Mouse (Mus musculus): ENCODE results near the gene Ovol1.

Gene Ovol1

DNA sequence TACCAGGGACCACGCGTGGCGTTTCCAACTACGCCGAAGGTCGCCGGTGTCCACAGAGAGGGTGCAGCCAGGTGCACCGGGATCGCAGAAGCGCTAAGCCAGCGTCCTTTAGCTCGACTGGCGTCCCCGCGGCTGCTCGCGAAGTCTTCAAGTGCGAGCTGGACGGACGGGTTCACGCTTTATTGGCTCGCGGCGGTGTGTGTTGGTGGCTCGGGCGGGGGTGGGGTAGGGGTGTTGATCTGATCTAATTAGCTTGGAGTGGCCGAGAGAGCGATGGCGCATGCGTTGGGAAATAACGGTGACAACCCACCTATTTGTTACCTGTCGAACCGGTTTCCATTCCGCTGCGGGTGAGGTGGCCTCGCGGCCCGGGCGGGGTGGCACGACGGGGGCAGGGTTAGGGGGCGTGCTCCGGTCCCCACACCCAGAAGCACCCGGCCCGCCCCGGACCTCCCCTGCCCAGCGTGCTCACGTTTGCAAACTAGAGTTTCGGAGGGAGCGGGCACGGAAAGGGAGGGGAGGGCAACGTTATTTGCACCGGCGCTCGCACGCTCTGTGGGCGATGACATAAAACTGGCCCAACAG is at the start of gene Ovol1:
TSS of gene Ovol1 (minus strand) at position 190 of the 585 bp plus-strand sequence.
- no peak for DNase-seq (ENCODE audit: low spot score)

DNA sequence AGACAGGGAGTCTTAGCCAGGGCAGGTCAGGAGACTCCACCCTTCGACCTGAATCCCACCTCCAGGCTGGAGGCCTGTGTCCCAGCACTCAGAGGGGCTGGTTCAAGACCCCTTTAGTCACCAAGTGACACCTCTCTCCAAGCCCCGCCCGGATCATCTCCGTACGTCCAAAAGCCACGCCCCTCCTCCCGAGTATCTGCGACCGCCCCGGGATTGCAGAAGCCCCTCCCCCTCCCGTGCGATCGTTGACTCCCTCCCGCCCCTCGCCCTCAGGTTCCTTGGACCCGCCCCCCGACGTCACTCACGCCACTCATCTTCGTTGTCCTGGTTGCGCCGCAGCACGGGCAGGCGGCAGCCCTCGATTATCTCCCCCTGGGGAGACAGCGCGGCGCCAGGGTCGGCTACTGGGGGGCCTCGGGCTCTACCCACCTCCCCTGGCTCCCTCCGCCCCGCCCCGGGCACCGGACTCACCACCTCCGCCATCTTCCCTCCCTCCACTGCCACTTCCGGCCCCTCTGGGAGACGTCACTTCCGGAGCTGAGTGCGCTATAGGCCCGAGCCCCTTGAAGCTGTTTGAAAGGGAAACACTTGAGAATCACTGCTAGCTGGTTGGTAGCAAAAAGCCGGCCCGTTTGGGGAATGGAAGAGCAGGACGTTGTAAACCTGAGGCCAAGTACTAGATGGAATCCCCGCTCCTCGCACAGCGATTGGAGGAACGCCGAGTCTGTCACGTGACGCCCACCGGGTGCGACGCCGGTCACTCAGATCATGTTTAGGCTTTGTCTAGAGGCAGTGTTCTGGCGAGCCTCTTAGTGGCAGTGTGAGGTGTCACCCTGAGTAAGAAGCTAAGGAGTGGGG is 49.3 kb upstream of the Ovol1 start, which contains the start of gene Kat5:
TSS of gene Kat5 (minus strand) at position 691 of the 858 bp plus-strand sequence.
- DNase-seq (ENCODE audit: low spot score): peak; percentile 90

- no peak for DNase-seq (ENCODE audit: low spot score)
These were observed 48.7 kb upstream of the Ovol1 start for GRCm38 (mm10) chr19:5609171-5609546.

DNA sequence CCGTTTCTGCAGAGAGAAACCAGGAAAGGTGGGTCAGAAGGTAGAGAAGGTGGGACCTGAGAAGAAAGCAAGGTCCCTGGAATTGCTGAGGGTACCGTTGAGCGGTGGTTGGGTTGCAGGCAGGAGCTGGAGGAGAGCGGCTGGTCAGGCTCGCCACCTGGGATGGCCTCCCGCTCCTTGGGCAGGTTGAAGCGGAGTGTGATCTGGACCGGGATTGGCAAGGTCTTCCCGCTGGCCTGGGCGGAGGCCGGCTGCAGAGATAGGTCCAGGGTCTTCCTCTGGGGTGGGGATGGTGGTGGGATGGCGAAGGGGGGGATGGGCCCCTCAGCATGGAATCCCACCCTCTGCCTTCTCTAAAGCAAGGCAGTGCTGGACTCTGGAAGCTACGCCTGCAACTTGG is 48.3 kb upstream of the Ovol1 start:
- DNase-seq (ENCODE audit: low spot score): no peak

DNA sequence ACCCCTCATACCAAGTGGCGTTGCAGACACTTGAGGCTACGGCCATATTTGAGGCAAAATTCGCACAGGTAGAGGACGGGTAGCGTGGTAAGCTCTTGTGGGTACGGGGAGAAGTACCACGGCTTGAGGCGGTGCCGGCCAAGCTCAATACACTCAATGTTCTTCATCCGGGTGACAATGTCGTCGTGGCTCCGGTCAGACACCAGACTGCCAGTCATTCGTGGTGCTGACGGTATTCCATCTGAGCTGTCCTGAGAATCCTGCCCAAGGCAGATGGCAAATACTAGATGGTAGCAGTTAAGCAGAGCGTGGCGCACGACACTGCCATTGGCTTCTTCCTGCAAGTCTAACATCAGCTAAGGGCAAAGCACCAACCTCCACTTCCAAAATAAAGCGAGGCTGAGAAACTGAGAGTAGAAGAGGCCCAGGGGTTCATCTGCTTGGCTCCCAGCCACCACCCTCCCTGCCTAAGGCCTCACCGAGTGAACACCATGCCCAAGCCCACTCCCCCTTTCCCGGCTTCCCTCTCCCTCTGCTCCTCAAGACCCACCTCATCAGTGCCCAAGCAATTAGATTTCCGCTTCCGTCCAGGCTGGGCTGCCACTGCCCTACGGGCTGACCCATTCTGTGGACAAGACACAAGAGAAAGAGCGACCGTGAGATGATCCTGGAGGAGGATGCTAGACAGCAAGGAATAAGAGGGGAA is 47.4 kb upstream of the Ovol1 start:
- DNase-seq (ENCODE audit: low spot score): no peak

DNA sequence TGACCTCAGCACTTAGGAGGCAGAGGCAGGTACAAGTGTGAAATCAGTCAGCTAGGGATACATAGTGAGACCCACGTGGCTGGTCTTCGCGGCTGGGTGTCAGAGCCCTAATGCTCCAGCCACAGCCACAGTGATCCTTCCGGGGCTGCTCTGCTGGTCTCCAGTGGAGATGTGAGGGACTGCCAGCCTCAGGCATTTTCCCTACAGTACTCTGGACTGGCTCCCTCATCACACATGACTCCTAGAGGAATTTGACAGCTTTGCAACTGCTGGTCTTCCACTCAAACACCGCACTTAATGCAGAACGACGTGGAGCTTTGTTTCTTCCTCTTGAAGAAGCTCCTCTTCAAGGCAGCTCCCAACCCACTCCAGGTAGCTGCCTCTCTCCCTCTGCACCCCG is 45.8 kb upstream of the Ovol1 start:
- no peak for DNase-seq (ENCODE audit: low spot score)

DNA sequence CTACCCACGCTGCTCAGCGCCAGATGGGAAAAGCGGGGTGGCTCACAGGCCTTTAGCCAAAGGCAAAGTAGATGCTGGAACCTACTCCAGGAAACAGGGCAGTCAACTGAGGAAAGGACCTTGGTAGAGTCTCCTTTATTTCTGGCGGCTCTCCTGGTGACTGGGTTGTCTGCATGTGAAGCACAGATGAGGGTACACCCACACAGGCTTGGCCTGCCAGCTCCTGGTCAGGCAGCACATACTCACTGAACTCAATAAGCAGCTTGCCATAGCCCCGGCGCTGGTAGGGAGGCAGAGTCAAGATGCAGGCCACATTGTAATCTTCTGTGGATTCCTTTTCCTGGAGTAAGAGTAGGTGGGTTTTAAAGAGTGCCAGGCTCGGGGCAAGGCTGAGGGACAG is 44.7 kb upstream of the Ovol1 start:
- DNase-seq (ENCODE audit: low spot score): no peak

DNA sequence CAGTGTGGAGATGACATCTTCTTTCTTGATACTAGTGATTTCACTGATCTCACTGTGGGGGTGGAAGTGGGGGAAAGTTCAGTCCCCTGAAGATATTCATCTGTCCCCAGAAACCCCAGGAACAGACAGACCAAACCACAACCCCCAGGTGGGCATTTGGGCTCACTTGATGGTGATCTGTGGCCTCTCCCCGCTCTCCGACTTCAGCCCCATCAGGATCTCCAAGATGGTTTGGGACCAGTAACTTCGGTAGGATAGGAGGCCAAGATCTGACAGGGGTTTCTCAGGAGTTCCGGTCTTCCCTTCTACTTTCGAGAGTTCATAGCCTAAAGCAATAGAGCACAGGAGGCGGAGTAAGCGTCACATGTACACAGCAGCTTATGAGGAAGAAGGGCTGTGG is 43.2 kb upstream of the Ovol1 start:
- no peak for DNase-seq (ENCODE audit: low spot score)

DNA sequence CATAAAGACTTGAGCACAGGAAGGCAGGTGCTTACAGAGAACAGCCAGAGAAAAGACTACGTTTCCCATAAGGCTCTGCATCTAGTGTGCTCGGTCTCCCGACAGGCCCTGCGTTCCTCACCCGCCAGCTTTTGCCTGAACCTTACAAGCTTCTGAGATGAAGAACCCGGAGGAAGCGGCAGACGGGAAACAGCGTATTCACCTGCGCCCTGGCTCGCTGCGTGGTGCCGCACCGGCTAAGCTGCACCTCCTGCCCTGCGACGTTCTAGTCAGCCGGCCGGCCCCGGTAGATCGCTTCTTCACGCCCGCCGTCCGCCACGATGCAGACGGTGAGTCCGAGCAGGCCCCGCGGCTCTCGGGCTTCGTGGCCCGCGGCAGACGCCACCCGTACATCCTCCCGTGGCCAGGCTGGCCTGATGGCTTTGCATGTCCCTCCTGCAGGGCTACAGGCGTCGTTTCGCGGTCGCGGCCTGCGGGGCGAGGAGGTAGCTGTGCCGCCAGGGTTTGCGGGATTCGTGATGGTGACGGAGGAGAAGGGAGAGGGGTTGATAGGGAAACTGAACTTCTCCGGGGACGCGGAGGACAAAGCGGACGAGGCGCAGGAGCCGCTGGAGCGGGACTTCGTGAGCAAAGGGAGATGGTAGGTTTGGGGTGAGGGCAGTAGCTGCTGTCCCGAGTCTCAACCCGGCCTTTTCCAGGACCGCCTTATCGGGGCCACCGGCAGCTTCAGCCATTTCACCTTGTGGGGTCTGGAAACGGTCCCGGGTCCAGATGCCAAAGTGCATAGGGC is 41.5 kb upstream of the Ovol1 start, which contains the start of gene Rnaseh2c:
TSS of gene Rnaseh2c (plus strand) at position 122 of the 790 bp plus-strand sequence.
- peak; percentile 58 for DNase-seq (ENCODE audit: low spot score)

GRCm38 (mm10) chr19:5599224-5599623 is 38.8 kb upstream of the Ovol1 start:
- no peak for DNase-seq (ENCODE audit: low spot score)

DNA sequence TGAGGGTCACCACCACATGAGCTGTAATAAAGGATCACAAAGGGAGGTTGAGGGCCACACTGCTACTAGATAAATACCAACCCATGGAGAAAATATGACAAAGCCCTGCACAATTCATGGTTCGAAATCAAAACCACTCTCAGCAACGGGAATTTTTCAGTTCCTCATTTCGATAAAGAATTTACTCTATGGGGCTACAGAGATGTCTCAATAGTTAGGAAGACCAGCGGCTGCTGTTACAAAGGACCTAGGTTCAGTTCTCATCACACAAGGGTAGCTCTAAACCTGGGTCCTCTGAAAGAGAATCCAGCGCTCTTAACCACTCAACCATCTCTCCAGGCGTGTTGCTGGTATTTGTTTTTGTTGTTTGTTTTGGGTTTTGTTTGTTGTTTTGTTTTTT is 31.4 kb upstream of the Ovol1 start:
- DNase-seq (ENCODE audit: low spot score): no peak

GRCm38 (mm10) chr19:5589159-5589558 is 28.7 kb upstream of the Ovol1 start:
- DNase-seq (ENCODE audit: low spot score): no peak

DNA sequence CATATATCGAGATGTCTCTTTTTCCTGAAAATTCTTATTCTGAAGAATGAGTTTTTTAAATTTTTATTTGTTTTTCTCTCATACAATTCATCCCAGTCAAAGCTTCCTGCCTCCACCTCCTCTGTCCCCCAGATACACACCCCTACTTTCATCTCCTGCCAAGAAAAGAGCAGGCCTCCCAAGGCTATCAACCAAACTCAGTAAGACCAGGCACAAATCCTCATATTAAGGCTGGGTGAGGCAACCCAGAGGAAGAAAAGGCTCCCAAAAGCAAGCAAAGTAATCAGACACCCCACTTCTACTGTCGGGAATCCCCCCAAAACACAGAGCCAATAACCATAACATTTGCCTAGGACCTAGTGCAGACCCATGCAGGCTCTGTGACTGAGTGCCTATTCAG is 21.5 kb upstream of the Ovol1 start:
- no peak for DNase-seq (ENCODE audit: low spot score)

DNA sequence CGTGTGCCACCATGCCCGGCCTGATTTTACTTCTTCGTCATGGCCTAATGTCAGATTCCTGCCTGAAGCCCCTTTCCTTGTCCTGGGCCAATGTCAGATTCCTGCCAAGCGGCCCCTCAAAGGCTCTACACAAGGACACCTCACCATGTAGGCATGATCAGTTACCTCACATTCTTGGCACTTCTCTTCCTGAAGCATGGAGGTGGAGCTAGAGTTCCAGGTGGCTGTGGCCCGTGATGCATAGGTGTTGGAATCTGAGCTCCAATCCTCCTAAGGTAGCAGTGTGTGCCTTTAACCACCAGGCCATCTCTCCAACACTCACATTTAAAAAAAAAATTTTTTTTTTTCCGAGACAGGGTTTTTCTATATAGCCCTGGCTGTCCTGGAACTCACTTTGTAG is 20.3 kb upstream of the Ovol1 start:
- no peak for DNase-seq (ENCODE audit: low spot score)

GRCm38 (mm10) chr19:5579971-5580370 is 19.5 kb upstream of the Ovol1 start:
- no peak for DNase-seq (ENCODE audit: low spot score)

DNA sequence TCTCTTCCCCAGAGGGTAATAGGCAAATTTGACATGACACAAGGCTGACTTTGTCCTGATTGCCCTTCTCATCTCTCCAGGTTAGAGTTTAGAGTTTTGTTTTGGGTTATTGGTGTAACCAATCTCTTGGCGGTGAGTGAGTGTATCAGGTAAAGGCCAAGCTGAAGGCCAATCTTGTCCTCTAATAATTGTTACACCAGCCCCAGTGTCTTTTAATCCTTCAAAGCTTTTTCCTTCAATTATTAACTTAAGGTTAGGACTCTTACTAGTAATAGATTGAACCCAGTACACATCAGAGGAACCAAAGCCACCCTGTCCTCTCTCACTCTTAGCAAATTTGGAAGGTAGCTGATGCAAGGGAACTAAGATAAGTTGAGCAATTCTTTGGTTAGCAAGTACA is 14.9 kb upstream of the Ovol1 start:
- no peak for DNase-seq (ENCODE audit: low spot score)

GRCm38 (mm10) chr19:5572331-5573125 is 12.1 kb upstream of the Ovol1 start:
- DNase-seq (ENCODE audit: low spot score): peak; percentile 70

DNA sequence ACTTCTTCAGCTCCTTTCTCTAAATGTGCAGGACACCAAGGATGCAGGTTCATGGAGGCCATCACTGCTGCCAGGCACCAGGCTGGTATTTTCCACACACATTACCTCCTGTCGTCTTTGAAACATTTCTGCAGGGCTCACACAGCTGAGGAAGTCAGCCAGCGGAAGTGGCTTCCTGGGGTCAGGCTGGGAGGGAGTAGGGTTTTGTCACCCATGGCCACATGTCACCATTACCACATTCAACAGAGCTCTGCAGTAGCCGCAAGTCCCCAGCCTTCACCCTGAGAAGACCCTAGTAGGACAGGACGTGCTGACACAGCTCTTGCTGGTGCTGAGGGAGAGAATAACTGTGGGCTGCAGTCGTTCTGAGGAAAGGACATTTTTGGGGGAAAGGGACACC is 11.4 kb upstream of the Ovol1 start:
- DNase-seq (ENCODE audit: low spot score): no peak

DNA sequence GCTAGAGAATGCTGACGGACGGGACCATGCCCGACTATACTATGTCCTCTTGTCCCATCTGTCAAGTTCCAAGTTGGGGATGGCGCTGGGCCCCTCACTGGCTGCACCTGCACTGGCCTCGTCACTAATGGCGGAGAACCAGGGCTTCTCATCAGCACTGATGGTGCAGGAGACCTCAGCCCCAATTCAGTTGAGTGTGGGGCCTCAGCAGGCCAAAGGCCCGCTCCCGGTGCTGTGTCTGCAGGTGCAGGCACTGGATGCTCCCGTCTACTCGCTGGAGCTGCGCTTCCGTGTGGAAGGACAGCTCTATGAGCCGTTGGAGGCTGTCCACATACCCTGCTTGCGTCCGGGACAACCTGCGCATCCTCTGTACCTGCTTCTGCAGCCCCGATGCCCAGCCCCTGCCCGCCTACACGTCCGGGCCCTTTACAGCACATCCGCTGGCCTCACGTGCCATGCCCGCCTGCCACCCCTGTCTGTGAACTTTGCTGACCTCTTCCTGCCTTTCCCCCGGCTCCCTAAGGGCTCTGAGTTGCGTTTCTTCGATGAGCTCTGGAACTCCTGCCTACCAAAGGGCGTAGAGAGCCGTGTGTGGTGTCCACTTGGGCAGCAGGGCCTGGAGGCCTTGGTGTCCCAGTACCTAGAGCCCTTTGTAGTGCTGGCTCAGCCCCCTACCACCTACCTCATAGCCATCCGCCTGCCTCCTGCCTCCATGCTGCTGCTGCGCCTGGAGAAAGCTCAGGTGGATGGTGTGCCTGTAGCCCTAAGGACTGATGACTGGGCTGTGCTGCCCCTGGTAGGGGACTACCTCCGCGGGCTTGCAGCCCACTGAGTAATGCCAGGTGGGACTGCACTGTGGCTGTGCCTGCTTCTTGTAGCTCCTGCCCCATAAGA is 10.2 kb upstream of the Ovol1 start:
- no peak for DNase-seq (ENCODE audit: low spot score)

DNA sequence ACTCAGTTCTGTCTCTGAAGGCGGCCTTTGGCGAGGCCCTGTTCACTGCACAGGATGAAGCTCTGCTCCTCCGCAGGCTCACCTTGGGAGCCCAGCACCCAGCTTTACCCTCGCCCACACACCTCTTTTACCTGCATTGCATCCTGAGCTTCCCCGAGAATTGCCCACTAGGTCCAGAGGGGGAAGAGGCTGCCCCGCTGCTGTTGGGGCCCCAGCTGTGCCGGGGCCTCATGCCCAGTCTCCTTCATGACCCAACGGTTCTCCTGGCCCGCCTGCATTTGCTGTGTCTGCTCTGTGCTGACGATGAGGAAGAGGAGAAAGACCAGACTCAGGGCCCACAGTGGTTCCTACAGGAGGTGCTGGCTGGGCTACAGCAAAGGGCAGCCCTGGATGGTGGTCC is 9.1 kb upstream of the Ovol1 start:
- no peak for DNase-seq (ENCODE audit: low spot score)

All from left cerebral cortex, adult 11 months (tissue).